Mouse (Mus musculus): ENCODE results near the gene Nsfl1c.
"Not testable (repeated sequence)": the region's sequence is repeated elsewhere in the genome, so short reads cannot be mapped to it uniquely, and the experiment has no call there.

Nsfl1c gene

GRCm38 (mm10) chr2:151494035-151494803 is at the start of gene Nsfl1c:
Gene Nsfl1c, plus strand, starts transcription at chr2:151494182.
- peak; percentile 96 for DNase-seq (ENCODE audit: low read depth, low spot score)

GRCm38 (mm10) chr2:151476053-151476452 is 17.9 kb upstream of the Nsfl1c start, which contains the start of gene 4921509C19Rik:
Gene 4921509C19Rik, minus strand, starts transcription at chr2:151476153.
- DNase-seq (ENCODE audit: low read depth, low spot score), result not testable (repeated sequence)

DNA sequence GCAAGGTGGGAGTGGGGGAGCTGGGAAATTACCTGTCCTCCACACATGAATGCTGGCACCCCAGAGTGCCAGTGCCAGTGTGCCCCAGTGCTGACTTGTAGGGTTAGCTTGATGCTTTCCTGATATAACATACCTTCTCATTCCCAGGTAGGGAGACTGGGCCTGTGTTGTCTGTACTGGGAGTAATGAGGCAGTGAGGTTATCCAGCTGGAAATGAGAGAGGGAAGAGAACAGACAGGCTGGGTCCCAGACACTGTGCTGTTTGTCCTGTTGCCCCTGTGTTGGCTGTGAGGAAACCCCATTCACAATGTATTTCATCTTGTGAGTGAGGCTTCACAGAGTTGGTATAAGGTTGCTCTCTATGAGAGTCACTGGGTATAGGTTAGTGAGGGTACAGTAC is 7.5 kb upstream of the Nsfl1c start:
- DNase-seq (ENCODE audit: low read depth, low spot score), result no peak

DNA sequence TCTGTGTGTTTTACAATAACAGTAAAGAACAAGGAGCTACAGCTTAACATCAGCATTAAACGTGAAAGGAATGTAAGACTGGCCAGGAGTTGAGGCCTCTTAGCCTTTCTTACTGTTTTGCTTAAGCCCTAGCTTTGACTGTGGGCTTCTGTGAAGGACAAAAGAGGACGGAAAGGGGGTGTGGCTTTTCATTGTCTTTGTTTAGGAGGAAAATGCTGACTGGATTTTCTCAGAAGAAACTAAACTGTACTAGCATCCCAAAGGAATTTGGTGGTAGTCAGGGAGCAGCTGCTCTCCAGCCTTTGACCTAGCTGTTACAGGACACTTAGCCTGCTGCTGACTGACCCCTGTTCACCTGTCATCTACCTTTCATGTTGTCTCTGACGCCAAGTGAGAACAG is 4.4 kb downstream of the Nsfl1c start:
- no peak for DNase-seq (ENCODE audit: low read depth, low spot score)

DNA sequence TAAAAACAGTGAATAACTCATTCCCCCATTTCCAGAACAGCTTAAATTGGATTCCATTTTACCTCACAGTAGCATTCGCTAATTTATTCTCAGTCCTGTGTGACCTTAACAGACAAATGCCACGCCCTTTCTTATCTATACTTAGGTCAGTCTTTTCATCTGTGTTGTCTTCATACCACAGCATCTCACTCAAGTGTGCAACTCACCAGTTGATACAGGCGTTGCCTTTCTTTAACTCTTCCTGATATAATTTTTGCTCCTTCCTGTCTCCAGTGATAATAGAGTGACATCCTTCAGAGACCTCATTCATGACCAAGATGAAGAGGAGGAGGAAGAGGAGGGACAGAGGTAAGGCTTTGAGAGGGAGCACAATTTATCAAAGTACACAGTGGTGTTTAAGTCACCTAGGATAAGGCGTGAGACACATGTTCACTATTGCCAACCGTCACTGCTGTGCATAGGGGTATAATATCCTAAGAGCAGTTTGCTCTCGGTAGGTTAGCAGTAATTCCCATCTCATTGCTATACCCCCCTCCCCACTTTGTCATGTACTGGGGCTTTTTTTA is 6.5 kb downstream of the Nsfl1c start:
- no peak for DNase-seq (ENCODE audit: low read depth, low spot score)

GRCm38 (mm10) chr2:151504226-151504625 is 10.2 kb downstream of the Nsfl1c start:
- DNase-seq (ENCODE audit: low read depth, low spot score), result no peak

- DNase-seq (ENCODE audit: low read depth, low spot score), result no peak
Observed at GRCm38 (mm10) chr2:151512199-151512598, 18.2 kb downstream of the Nsfl1c start.

DNA sequence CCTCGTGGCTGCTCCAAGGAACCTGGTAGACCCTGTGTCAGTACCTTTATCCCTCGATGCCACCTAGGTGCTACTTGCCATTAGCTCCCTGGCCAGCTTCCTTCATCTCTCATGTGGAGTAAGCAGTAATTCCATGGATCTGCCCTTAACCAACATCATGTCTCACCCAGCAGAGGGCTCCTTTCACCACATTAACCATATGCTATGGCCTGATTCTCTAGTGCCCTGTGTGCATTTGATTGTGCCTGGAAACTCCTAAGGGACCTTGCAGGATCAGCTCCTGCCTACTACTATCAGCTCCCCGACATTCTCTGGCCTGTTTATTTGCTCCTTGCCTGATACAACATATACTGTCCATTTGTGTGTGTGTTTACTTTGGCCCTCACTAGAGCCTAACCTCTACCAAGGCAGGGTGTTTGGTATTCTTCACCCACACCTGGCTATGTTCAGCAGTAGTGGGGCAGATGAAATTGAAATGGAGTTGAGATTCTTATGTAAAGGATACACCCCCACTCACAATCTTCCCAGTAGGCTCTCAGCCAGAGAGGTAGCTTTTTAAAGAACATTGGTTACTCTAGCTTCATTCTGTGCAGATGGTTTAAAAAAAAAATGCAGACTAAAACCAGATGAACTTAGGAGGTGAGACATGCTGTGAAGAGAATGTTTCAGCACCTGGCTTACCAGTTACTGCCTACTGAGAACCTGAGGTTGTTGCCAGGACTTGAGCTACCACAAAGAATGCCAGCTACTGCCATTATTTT is 19.7 kb downstream of the Nsfl1c start:
- DNase-seq (ENCODE audit: low read depth, low spot score), result peak; percentile 21

GRCm38 (mm10) chr2:151519000-151519399 is 25.0 kb downstream of the Nsfl1c start:
- DNase-seq (ENCODE audit: low read depth, low spot score), result no peak

DNA sequence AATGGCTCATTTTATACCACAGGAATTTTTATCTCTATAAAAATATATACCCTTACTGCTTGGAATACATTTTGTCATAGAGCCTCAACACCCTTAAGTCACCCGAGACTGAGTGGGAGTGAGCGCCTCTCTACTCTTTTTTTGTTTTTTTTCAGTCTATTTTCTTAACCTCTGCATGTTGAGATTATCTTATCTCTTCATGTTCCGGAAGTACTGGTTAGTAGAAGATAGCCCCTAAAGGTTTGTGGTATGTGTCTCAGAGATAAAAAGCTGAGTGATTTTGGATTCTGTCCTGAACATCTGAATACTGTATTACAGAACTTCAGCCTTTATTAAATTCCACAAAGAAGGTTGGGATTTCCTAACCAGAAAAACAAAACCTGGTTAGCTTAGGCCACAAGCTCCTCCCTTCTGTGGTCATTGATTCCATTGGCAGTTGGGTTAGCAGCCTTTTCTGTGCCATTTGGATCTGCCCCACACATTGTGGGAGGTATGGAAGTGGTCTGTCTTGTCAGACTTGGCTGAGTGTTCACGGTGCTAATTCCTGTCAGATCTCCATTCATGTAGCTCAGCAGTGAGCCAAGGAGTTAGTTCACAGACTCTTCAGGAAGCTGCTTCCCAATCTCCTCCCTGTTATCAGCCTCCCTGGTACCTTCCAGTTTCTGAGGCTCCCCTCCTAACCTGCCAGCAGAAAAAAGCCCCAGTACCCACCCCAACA is 30.5 kb downstream of the Nsfl1c start:
- DNase-seq (ENCODE audit: low read depth, low spot score), result no peak

DNA sequence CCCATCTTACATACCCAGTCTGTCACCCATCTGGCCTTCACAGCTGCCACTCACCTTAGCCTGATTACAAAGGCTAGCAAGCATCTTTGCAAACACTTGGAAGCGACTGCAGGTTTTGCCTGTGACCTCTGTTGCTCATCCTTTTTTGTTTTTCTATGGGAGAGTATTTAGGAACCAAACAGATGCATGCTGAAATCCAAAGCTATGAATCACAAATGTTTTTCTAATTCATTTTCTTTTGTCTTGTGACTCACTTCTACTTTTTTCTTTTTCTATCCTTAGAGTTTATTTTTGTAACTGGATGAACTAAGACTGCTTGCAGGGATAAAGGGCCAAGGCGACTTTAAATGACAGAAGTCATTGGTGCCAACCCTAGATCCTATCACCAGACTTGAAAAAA is 31.5 kb downstream of the Nsfl1c start:
- DNase-seq (ENCODE audit: low read depth, low spot score), result no peak

GRCm38 (mm10) chr2:151528066-151528465 is 34.1 kb downstream of the Nsfl1c start:
- no peak for DNase-seq (ENCODE audit: low read depth, low spot score)

DNA sequence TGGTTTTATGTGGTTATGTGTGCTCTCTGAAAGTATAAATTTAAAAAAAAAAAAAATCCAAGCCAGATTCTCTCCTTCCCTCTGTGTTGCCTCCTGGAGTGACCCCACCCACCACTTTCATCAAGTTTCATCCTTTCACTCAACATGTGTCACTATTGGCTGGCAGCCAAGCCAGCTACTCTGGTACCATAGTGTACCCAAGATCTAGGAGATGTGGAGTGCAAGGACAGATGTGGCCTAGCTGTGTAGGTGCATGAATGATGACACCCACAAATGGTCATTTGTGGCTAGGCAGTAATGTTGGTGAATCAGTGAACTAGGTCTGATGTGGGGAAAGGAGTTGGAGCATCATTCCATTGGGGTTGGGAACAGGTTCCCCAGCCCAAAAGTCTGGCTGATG is 35.2 kb downstream of the Nsfl1c start:
- DNase-seq (ENCODE audit: low read depth, low spot score), result no peak

DNA sequence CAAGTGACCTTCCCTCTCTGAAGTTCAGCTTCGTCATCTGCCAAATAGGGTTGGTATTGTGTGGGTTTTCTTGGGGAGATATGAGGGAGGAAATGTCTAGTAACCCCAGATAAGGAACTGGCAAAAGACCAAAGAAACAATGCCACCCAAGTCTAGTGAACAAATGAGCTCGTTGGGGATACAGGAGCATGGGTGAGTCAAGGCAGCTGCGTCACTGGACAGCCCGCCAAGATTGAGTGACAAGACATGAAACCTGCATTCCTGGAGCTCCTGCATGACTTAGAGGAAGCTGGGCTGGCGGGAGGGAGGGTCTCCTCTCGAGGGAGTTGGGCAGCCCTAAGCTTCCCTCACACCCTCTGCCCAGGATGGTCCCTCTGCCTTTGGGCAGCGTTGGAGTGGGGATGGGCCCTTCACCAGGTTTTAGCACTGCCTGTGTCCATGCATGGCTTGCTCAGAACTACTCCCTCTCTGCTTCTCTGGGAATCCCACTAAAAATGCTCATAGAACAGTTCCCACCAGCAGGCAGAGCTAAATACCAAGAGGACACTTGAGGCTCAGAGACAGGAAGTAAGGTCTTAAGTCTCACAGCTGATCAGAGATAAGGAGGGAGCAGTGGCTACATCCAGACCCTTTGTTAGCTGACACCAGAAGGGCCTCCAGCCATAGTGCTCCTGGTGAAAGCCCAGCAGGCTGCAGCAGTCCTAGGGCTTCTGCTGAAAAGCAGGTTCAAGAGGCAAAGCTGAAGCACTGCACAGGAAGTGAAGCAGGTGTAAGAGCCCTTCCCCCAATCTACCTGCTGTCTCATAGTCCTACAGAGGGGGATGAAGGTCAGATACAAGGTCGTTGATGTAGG is 36.6 kb downstream of the Nsfl1c start:
- peak; percentile 41 for DNase-seq (ENCODE audit: low read depth, low spot score)

GRCm38 (mm10) chr2:151533632-151534031 is 39.6 kb downstream of the Nsfl1c start:
- DNase-seq (ENCODE audit: low read depth, low spot score), result no peak

DNA sequence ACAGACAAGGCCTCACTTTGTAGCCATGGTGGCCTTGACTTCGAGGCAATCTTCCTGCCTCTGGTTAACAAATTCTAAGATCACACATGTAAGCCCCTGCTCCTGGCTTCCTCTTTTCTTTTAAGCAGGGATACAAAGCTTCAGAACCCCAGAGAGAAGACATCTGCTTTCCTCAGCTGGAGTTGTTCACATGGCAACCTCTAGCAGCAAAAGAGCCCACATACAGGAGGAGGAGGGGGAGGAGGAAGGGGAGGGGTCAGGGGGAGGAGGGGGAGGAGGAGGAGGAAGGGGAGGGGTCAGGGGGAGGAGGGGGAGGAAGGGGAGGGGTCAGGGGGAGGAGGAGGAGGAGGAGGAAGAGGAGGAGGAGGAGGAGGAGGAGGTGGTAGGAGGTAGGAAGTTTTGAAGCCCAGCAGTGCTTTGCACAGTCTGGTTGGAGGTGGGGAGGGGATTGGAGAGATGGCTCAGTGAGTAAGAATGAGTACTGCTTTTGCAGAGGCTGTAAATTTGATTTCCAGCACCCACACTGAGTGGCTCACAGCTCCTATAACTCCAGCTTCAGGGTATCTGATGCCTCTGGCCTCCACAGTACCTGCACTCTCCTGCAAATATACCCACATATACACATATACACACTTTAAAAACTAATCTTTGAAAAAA is 42.1 kb downstream of the Nsfl1c start:
- DNase-seq (ENCODE audit: low read depth, low spot score), result peak; percentile 49

DNA sequence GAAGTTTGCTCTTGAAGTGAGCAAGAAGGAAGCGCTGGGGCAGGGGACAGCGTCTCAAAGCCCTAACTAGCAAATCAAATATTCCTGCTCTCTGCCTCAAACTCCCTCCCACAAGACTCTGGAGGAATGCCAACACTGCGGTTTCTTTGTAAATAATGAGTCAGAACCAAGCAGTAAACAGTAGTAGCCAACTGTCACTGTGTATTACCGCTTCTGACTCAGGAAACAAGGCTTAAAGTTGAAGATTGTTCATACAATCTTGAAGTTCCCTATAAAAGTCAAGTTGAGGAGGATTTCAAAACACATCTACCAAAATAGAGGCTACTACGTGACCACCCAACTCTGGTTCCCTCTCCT is 42.6 kb downstream of the Nsfl1c start:
- DNase-seq (ENCODE audit: low read depth, low spot score), result peak; percentile 80

GRCm38 (mm10) chr2:151538646-151539045 is 44.7 kb downstream of the Nsfl1c start:
- DNase-seq (ENCODE audit: low read depth, low spot score), result no peak

- peak; percentile 96 for DNase-seq (ENCODE audit: low read depth, low spot score)
Observed at GRCm38 (mm10) chr2:151542323-151543062, 48.5 kb downstream of the Nsfl1c start, which contains the start of gene Fkbp1a. Gene Fkbp1a, plus strand, starts transcription at chr2:151542483.
